Mouse (Mus musculus) cortical plate, adult 2 months (tissue): ENCODE results near the gene Rhbdf2. TPM values are rescaled to one million over a fixed set of nuclear protein-coding genes. Genes with fewer than 3 reads are reported as not detected.

Experiments used
- H3K27ac ChIP-seq: fragments of 200-500 bp; 2 replicates; pipeline ENCODE4 v1.5.1; 2012; ENCODE audit warnings: low read length, control low read depth, inconsistent platforms; ENCODE audit not compliant: insufficient read depth
- H3K4me1 ChIP-seq: fragments of 200-500 bp; 2 replicates; pipeline ENCODE4 v1.6.1; 2011; ENCODE audit warnings: low read length; ENCODE audit not compliant: control insufficient read depth, insufficient read depth
- H3K4me3 ChIP-seq: fragments of 200-500 bp; 2 replicates; pipeline ENCODE4 v1.5.1; 2011; ENCODE audit warnings: mild to moderate bottlenecking, low read length, control low read depth; ENCODE audit not compliant: insufficient read depth
- CTCF ChIP-seq: fragments of 200-500 bp; IDR thresholded peaks from 2 replicates; pipeline ENCODE4 v1.5.1; 2011; ENCODE audit warnings: mild to moderate bottlenecking, control low read depth, low read length; ENCODE audit not compliant: insufficient read depth; ENCODE audit errors: extremely low read depth
- POLR2A ChIP-seq: fragments of 200-500 bp; IDR thresholded peaks from 2 replicates; pipeline ENCODE4 v1.6.1; 2011; ENCODE audit warnings: mild to moderate bottlenecking, low read length, control low read depth; ENCODE audit not compliant: insufficient read depth; ENCODE audit errors: extremely low read depth
- polyA plus RNA-seq: library from polyadenylated mRNA; depleted of rRNA; stranded (reverse); fragments of >200 nt; gene quantifications from 2 replicates; pipeline ENCODE4 v1.2.3, GENCODE M21; 2012

Rhbdf2 gene
- polyA plus RNA-seq, 1 experiment, result 2.1 TPM

GRCm38 (mm10) chr11:116620559-116621253 is 6.1 kb downstream of the Rhbdf2 start:
- Histone ChIP-seq H3K27ac (no peak overlapping the region), H3K4me1 (no peaks in the 10 kb centered on the region), H3K4me3 (no peak overlapping the region)
- TF ChIP-seq POLR2A, result no peak

GRCm38 (mm10) chr11:116620073-116620472 is 6.7 kb downstream of the Rhbdf2 start:
- H3K4me1 ChIP-seq, result no peaks in the 10 kb centered on the region
- TF ChIP-seq CTCF (no peak), POLR2A (no peak)
- H3K27ac ChIP-seq, result no peak overlapping the region
- no peak overlapping the region for H3K4me3 ChIP-seq

DNA sequence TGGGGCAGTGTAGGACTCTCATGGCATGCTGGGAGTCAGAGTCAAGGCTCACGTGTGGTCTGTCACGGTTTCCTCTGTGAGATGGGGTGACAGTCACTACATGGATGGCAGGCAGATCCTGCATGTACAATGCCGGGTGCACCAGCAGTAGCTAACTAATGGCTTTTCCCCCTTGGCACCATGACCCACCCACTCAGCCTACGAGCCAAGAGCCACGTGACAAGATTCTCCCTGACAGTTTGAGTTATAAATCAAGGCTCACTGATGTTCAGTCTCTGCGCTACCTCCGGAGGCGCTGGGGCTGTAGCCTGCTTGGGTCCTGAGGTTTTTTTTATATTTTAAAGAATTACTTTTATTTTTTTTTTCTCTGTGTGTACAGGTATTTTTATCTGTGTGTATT is 7.3 kb downstream of the Rhbdf2 start:
- no peaks in the 10 kb centered on the region for H3K4me1 ChIP-seq
- H3K27ac ChIP-seq, result no peak overlapping the region
- H3K4me3 ChIP-seq, result no peak overlapping the region
- TF ChIP-seq POLR2A, result no peak
- TF ChIP-seq CTCF, result no peak

DNA sequence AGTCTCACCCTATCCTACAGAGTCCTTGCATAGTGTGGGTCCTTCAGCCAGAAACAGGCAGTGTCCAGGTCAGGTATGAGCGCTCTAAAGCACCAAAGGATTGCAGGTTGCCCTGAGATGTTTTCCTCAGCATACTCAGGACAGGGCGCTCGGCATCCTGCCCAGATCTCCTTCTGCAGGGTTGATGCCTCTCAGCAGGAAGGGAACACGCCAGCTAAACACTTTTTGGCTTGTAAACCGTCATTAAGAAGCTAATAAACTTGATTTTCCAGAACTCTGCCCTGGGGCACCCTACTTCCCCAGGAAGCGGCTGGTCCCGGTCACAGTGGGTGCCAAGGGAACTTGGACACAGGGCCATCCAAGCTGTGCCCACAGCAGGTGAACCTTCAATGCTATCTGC is 7.7 kb downstream of the Rhbdf2 start:
- H3K27ac ChIP-seq, result no peak overlapping the region

GRCm38 (mm10) chr11:116618666-116619065 is 8.2 kb downstream of the Rhbdf2 start:
- Histone ChIP-seq H3K4me3 (no peak overlapping the region), H3K27ac (no peak overlapping the region), H3K4me1 (no peaks in the 10 kb centered on the region)
- no peak for TF ChIP-seq CTCF
- TF ChIP-seq POLR2A, result no peak

More for the DNA sequence above, 7.7 kb downstream of the Rhbdf2 start:
- no peak for TF ChIP-seq CTCF
- TF ChIP-seq POLR2A, result no peak
- no peak overlapping the region for H3K4me3 ChIP-seq
- H3K4me1 ChIP-seq, result no peaks in the 10 kb centered on the region

DNA sequence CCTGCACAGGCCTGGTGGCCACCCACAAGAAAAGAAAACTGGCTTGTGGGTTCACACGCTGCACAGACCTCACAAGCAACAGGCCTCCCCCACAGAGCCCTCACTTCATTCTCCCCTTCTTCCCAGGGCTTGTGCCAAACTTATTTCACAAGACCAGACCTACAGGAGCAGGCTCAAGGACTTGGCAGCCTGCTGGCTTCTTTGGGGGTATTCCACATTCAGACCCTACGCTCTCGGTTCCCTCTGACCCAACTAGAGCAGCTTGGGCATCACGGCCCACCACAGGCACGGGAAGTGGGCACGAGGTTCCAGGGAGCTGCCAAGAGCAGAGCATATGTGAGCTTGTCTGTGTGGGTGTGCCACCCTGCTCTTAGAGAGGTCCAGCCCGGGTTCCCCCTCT is 9.2 kb downstream of the Rhbdf2 start:
- TF ChIP-seq POLR2A (no peak), CTCF (no peak)
- no peak overlapping the region for H3K27ac ChIP-seq
- no peak overlapping the region for H3K4me3 ChIP-seq
- H3K4me1 ChIP-seq, result no peaks in the 10 kb centered on the region

- TF ChIP-seq POLR2A, result no peak
- TF ChIP-seq CTCF, result no peak
- Histone ChIP-seq H3K27ac (peak overlapping the region; percentile 47), H3K4me3 (no peak overlapping the region), H3K4me1 (no peaks in the 10 kb centered on the region)
These were observed 10.2 kb downstream of the Rhbdf2 start for GRCm38 (mm10) chr11:116616438-116617118.

GRCm38 (mm10) chr11:116615735-116616437 is 10.9 kb downstream of the Rhbdf2 start:
- TF ChIP-seq POLR2A (no peak), CTCF (no peak)
- H3K4me3 ChIP-seq, result no peak overlapping the region
- peak overlapping the region; percentile 54 for H3K27ac ChIP-seq
- no peaks in the 10 kb centered on the region for H3K4me1 ChIP-seq

GRCm38 (mm10) chr11:116613234-116613633 is 13.6 kb downstream of the Rhbdf2 start:
- Histone ChIP-seq H3K27ac (no peak overlapping the region), H3K4me1 (no peaks in the 10 kb centered on the region), H3K4me3 (no peak overlapping the region)
- no peak for TF ChIP-seq POLR2A
- TF ChIP-seq CTCF, result no peak

DNA sequence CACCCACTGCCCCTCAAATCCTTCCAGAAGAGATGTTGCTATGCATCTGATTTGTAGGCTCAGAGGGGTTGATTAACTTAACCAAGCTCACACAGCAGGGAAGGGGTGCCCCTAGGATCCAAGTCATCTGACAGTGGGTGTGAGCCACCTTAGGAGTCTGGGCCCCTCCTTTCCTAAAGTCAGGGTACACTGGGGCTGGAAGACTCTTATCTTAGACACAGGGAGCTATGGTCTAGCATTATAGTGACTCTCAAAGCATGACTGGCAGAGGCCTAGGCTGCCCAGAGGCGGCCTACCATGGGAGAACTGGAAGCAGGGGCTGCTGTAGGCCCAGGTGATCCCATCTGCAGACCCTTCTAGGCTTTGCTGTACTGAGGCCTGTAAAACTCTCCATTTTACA is 14.3 kb downstream of the Rhbdf2 start:
- Histone ChIP-seq H3K27ac (no peak overlapping the region), H3K4me1 (no peaks in the 10 kb centered on the region), H3K4me3 (no peak overlapping the region)
- no peak for TF ChIP-seq POLR2A
- TF ChIP-seq CTCF, result no peak
